Mouse (Mus musculus): ENCODE measurements at regions not wholly inside any gene's neighbourhood (a gene's known extent, or its start where the extent isn't known, plus 50 kb on each side); places are given as distances from the start of the nearest gene placed in this dataset.

DNA sequence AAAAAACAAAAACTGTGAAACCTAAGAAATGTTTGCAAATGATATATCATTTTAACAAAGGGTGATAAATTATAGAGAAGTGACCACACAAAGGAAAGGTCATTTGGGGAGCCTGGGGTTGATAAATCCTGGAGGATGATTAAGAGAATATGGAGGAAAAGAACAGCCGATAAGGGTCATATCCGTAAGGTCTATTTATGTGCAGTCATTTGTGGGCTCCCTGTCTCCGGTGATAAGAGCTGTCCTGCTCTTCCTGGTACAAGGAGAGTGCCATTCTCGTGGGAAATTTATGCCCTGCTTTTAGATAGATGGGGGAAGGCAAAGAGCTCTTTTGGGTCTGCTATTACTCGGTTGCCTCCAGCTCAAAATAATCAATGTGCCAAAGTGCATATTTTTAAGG is 175.9 kb upstream of the Jarid2 start:
- DNase-seq (ENCODE audit: low spot score in 2 of 2): no peak

DNA sequence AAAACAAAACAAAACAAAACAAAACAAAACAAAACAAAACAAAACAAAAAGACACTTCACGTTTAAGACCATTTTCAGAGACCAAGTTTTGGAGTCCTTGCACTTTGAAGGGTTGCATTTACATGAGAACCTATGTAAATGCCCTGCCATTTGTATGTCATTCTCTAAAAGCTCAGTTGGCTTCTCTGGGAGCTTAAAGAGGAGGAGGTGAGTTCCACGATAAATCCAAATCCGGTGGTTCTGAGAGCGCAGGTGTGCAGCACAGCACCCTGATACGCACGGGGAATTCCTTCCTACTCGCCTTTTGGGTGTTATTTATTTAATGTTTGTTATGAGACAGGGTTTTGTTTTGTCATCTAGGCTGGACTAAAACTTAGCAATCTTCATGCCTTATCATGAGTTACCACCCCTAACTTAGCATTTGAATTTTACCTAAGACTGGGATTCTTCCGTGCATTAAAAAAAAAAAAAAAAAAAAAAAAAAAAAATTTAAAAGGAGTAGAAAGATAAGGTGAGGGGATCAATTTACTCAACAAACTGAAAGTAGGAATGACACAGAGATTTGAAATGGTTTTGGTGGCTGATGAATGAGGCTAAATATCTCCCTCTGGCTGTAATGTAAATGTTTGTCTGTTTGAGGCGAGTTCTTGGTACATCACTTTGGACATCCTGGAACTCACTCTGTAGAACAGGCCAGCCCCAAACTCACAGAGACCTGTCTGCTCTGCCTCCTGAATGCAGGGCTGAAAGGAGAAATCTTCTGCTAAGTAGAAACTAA is 174.4 kb upstream of the Jarid2 start:
- DNase-seq (ENCODE audit: low spot score in 2 of 2): no peak

DNA sequence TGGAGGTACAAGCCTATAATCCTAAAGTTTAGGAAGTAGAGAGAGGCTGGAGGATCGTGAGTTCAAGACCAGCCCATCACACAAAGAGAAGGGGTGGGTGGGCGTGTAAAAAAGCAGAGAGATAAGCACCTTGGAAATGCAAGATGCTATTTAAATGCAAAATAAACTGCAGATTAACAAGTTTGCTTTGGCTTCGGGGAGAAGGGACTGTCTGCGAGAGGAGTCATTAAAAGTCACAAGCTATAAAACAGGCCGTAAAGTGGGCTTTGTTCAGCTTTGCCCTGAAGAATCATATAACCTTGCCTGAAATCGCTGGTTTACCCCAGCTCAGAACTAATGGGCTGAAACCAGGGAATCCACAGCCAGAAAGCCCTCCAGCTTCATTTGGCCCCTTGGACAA is 173.3 kb upstream of the Jarid2 start:
- no peak for DNase-seq (ENCODE audit: low spot score in 2 of 2)

DNA sequence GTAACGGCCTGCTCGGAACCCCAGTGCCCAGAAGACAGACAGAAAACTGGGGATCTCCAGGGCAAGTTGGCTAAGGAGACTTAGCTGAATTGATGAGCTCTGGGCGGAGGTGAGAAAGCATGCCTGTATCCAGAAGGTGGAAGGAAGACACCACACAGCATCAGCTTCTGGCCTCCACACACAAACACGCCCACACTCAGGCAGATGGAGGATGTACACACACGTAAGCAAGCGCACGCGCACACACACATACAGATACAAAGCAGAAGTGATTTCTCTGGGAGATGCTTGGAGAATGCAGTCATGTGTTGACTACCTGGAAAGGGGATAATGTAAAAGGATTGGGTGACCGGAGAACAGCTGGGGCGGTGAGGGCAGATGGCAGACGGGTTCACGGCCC is 171.2 kb upstream of the Jarid2 start:
- no peak for DNase-seq (ENCODE audit: low spot score in 2 of 2)

DNA sequence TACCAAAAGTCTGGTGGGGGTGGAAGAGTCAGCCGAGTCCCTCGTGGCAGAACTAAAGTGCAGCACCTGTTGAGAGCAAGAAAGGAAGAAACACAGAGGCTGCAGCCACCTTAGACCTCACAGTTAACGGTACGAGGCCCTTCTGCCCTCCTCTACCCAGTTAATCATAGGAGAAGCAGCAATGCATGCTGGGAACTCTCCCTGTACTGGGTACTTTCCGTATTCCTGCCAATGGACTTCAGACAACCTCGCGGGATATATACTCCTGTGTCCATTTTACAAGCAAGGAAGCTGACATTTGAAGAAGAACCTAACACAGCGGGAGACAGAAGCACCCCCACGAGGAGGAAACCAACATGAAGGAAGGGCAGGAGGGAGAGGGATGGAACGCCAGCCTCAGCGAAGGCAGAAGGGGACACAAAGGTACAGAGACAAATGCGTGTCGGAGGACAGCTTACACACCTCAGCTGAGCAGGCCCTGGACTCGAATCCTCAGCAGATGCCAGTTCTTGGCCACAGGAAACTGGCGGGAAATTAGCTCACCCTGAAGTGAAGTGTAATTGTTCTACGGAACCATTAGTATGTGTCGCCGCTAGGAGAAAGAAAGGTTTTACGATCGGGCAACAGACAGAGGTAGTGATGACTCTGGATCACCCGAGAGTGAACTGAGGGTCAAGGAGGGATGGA is 170.6 kb upstream of the Jarid2 start:
- no peak for DNase-seq (ENCODE audit: low spot score in 2 of 2)

DNA sequence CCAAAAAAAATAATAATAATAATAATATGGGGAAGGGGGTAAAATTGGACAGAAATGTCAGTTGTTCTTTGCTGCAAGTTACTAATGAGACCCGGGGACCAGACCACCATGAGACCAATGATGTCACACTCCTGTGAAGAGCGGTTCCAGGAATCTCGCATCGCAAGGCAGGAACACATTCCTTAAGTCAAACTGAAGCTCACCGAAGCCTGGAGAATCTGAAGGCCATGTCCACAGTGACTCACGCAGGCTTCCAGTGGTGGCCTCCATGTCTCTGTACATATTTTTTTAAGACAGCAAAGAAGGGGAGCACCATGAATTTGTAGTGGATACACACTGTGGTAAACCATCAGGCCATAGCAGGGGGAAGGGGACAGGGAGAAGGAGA is 170.1 kb upstream of the Jarid2 start:
- DNase-seq (ENCODE audit: low spot score in 2 of 2): no peak

DNA sequence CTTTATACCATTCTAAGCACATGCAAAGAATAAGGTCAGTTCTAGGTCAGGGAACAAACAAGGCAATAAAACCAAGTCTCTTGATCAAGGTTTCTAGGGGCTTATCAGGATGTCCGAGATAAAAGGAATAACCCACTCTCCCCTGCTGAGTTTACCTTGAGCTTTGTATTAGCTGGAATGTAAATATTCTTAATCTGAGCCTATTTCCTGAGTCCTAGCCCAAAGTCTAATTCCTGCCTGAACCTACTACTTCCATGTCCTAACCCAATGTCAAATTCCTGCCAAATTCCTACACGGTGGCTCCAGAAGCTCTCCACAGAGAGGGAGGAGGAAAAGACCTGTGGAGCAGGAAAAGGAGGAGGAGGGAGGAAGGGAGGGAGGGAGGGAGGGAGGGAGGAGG is 169.6 kb upstream of the Jarid2 start:
- DNase-seq (ENCODE audit: low spot score in 2 of 2): no peak

DNA sequence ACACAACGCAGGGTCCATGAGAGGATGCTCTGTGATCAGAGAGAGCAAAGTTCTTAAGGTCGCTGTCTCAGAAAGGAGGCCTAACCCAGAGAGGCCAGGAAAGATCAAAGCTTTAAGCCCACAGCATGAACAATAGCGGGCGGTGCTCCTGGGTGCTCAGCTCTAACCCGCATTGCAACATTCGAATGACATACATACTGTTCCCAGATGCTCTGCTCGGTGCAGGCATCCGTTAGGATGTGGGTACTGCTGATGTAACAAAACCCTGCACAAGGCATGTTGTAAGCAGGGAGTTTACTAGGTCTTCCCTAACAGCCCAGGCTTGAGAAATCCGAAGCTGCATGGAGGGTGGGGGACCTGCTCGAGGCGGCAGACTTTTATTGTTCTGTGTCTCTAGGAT is 164.6 kb upstream of the Jarid2 start:
- no peak for DNase-seq (ENCODE audit: low spot score in 2 of 2)

DNA sequence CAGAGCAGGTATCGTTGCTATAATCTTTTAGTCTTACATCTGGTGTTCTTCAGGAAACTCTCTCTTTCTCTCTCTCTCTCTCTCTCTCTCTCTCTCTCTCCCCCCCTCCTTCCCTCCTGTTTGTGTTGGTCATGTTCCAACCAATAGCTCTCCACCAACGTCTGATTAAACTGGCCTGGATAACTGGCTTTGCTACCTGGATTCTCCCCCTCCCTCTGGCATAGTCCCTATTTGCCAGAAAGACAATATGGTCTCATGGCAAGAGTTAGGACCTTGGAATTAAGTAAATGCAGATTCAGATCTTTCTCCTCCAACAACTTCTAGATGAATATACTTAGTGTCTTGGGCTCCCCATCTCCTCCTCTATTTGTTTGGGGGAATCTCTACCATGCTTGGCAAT is 161.6 kb upstream of the Jarid2 start:
- DNase-seq (ENCODE audit: low spot score in 2 of 2): no peak

DNA sequence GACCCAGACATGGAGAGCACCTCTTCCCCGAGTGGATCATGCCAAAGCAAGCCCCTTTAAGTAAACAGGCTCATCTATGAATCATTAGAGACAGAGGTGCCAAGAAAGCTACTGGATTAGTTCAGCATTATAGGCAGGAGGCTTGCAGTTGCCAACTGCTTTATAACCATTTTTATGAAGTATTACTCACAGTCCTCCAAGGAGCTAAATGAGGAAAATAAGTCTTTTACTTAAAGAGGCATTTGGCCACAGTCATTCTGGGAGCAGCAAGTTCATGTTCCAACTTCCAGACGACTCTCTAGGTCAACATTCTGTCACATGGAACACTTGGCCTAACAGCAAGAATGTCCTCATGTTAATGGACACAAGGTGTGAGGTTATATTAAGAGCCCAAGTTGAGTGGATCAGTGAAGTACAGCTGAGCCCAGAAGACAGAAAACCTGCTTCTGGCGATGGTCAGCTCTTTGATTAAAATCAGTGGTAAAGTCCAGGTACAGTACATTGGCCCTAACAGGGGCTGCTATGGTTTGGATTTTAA is 160.0 kb upstream of the Jarid2 start:
- no peak for DNase-seq (ENCODE audit: low spot score in 2 of 2)

DNA sequence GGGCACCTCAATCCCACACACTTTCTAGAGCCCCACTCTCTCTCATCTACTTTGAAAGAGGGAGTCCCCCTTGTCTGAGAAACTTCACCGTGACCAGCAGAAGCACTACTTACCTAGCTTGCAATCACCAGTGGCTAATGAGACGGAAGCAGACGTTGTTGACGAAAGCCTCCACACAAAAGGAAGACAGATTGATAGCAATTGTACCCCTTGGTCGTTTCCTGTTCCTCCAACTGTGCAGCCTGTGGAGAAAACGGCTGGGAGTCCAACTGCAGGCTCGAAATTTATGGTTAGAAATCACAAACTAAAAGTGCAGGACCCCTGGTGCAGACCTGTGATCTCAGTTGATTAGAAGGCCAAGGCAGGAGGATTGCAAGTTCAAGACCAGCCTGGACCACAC is 155.8 kb upstream of the Jarid2 start:
- DNase-seq (ENCODE audit: low spot score in 2 of 2): no peak

DNA sequence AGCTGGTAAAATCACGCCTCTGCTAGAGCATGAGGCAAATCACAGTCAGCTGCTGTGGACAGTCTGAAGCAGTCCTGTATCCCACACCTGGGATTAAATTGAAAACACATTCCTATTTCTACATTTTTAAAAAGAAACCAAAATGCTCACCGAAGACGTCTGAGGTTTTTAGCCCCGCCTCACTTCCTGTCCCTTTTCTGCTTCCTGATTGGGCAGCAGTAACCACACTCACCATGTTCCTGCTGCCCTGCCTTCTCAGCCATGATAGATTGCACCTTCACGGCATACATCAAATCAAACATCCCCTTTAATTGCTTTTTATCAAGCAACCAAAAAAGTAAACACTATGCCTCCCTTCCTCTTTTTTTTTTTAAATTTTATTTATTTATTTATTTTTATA is 150.1 kb upstream of the Jarid2 start:
- DNase-seq (ENCODE audit: low spot score in 2 of 2): no peak

DNA sequence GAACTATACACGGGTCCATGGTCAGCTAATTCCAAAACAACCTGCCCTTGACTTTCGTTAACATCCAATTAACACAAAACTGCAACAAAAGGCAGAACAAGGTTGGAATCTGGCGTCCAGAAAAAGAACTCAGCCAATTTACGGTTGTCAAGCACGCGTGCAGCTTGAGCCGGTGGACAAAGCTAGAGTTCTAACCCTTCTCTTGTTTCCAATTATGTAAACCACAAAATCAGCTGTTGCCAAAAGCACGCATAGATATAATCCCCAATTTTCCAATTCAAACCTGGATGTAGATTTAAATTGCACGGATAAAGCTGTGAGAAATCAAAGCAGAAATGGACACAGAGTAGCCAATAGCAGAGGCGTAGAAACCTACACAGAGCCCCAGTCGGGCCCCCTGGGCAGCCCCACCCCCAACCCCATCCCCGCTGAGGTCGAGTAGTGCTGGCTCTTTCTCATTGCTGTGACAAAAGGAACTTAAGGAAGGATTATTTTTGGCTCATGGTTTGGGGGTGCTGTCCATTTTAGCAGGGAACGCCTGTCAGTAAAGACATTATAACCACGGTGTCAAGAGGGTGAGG is 149.0 kb upstream of the Jarid2 start:
- DNase-seq (ENCODE audit: low spot score in 2 of 2): no peak

DNA sequence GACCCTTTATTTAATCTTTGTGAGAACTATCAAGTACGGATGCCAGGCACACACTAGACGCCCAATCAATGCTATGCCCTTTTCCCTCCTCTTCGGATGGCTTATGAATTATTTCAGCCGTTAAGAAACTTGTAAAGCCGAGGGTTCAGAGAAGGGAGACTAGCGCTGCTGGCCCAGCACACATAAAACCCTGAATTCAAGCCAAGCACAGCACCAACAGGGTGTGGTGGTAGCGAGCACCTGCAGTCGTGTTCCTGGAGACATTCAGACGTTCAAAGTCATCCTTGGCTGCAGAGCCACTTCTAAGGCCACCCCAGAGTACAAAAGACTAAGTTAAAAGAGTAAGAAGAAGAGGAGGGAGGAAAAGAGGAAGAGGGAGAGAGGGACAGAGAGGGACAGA is 148.5 kb upstream of the Jarid2 start:
- peak in 1 of 2 experiments; percentile 27 for DNase-seq (ENCODE audit: low spot score in 2 of 2)

DNA sequence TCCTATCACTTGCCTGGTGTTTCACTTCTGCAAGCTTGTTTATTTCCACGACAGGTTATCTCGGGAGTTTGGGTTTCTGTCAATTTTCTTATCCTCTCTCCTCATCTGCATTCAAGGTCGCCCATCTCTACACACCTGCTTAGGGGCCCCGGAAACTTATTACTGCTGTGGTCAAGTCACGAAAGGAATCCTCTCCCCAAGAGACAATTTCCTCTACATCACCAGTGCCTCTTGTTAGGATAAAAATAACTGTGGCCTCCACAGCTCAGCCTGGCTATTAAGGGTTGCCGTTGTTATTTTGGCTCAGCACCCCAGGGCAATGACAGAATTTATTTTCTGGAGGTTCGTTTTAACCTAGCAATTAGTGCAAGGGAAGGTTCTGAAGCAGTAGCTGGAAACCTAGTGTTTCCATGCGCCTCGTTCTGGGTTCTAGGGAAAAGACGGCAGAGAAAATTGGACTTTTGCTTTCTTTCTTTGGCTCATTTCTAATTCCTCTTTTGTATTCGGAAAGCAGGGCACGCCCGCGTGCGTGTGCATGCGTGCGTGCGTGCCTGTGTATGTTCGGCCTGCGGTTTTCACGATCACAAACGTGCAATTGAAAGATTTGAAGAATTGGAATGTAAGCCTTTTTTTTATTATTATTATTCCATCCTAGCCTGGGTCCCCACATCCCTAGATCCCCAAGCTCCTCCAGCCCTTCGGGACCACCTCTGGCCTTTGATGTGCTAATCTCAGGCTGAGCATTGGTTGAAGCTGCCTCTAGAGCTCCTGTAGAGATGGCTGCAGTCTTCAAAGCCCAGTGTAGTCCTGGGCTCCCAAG is 147.1 kb upstream of the Jarid2 start:
- no peak for DNase-seq (ENCODE audit: low spot score in 2 of 2)

DNA sequence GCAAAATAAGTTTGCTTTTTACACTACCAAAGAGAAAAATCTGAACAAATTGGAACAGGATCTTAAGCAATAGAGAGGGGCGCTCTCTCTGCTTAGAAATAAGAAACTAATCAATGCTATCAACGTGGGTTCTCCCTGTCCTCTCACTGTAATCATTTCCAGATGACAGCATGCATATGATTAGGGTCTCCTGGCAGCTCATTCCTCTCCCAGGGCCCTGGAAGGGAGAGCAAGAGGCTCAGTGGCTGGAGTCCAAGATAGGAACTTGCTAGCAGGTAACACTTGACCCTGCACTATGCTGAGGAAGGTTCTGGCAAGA is 146.5 kb upstream of the Jarid2 start:
- no peak for DNase-seq (ENCODE audit: low spot score in 2 of 2)

DNA sequence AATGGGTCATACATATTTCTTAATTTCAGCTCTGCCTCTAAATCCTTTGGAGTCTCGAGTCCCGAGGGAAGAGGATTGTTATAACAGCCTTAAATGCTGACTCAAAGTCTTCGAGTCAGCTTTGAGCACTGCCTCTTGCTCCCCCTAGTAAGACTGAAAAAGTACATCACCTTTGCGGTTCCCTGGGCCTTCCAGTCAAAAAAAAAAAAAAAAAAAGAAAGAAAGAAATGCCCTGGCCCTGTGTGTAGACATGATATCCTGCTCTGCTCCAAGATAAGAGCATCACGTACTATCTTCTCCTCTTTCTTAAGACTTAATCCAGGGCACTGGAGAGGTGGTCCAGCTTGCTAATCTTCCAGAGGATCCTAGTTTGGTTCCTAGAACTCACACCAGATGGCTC is 145.7 kb upstream of the Jarid2 start:
- no peak for DNase-seq (ENCODE audit: low spot score in 2 of 2)

DNA sequence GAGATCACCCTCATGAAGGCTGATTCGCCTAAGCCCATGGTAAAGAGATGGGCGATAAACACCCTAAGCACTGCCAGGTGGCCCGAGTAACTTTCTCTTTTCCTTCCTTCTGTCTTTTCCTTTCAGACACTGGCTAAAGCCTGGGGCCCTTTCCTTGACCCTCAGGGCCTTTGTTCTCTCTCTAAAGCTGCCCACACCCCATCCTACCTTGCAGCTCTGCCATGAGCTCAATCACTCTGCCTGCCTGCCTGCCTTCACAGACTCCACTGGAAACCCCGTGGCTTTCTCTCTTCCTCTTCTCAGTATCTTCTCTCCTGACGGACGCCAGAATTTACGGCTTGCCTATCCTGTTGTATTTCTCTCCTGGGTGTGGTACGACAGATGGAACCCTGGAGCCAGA is 145.1 kb upstream of the Jarid2 start:
- no peak for DNase-seq (ENCODE audit: low spot score in 2 of 2)

DNA sequence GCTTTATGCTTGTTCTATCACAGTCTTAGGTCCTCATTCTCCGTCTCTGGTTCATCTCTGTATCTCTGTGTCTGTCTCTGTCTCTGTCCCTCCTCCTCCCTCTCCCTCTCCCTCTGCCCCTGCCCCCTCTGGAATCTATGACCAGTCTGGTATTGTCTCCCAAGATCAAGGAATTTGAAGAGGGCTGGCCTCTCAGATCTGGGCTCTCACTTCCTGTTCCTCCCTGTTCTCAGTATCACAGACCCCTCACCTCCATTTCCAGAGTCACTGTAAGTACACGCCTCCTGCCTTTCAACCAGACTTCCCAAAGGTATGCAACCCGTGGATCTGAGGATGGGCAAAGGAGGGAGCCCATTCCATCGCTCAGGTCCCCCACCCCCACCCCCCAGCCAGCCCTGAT is 144.7 kb upstream of the Jarid2 start:
- DNase-seq (ENCODE audit: low spot score in 2 of 2): no peak

DNA sequence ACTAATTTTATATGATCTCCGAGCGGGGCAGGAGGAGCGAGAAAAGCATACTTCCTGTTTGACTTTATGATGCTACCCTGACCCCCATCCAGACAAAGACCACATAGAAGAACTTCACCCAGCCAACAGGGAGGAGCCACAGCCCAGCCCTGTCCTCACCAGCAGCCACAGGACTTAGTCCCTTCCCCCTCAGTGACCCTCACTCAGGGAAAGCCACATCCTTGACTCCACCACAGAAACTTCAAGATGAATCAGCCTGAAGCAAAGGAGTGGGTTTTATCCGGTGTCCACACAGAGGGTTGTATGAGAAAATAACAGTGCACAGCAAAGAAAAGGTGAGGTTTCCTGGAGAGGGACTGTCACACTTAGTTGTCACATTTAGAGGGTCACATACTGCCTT is 141.4 kb upstream of the Jarid2 start:
- DNase-seq (ENCODE audit: low spot score in 2 of 2): no peak

DNA sequence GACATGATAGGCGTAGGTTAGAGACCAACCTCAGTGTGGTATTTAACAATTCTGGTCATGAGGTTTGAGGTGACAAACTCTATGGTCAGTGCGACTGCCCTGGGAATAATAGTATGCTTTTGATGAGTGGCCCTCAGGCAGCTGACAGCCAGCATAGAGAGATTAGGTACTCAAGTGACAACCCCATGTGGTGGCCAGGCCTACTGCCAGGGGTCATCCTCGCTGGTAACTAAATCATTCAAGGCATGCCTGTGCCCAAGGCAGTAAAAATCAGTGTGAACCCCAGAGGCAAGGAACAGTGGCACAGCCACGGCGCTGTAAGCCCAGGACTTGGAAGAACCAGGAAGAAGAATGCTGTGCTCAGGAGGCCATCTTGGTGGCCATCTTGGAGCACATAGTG is 134.6 kb upstream of the Jarid2 start:
- no peak for DNase-seq (ENCODE audit: low spot score in 2 of 2)

DNA sequence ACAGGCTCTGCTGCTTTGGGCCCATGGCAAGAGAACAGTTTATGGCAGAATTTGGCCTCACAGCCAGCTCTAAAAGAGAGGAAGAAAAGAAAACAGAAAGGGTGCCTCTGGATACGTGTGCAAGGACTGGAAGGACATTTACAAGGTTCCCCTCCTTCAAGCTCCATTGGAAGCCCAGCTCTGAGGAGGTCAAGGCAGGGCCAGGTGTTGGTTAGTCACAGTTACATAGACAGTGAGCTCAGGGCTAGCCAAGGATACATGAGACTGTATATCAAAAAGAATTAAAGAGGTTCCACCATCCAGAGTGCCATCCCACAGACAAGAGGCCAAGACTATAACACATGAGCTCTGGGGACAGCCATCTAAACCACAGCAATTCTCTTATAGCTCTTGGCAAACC is 131.6 kb upstream of the Jarid2 start:
- DNase-seq (ENCODE audit: low spot score in 2 of 2): no peak
